Mouse (Mus musculus) thymus, adult 2 months (tissue): Measurements from ENCODE around the gene Zfp60. TPM values are rescaled to one million over a fixed set of nuclear protein-coding genes. Genes with fewer than 3 reads are reported as not detected.

ENCODE experiments used
- DNase-seq: peaks from one replicate; pipeline ENCODE4 v3.0.0; 2021
- H3K27ac ChIP-seq: fragments of 200-500 bp; 2 replicates; pipeline ENCODE4 v1.5.1; 2012; ENCODE audit warnings: low read length, control low read depth; ENCODE audit not compliant: control insufficient read depth, insufficient read depth
- H3K27me3 ChIP-seq: fragments of 200-500 bp; 2 replicates; pipeline ENCODE4 v1.6.1; 2012; ENCODE audit warnings: mild to moderate bottlenecking, low read length, moderate library complexity, mixed read lengths; ENCODE audit not compliant: control insufficient read depth, insufficient read depth
- H3K36me3 ChIP-seq: fragments of 200-500 bp; 2 replicates; pipeline ENCODE4 v1.6.1; 2012; ENCODE audit warnings: mild to moderate bottlenecking, low read length, moderate library complexity; ENCODE audit not compliant: control insufficient read depth, insufficient read depth
- H3K4me1 ChIP-seq: fragments of 200-500 bp; replicated peaks from 2 replicates; pipeline ENCODE4 v1.6.1; 2012; ENCODE audit warnings: low read length; ENCODE audit not compliant: control insufficient read depth, insufficient read depth
- H3K4me3 ChIP-seq: fragments of 200-500 bp; 2 replicates; pipeline ENCODE4 v1.5.1; 2012; ENCODE audit warnings: mild to moderate bottlenecking, low read length, control low read depth, moderate library complexity; ENCODE audit not compliant: control insufficient read depth, insufficient read depth
- CTCF ChIP-seq: fragments of 200-500 bp; IDR thresholded peaks from 2 replicates; pipeline ENCODE4 v1.5.1; 2012; ENCODE audit warnings: mild to moderate bottlenecking, control low read depth, low read length, moderate library complexity, borderline replicate concordance; ENCODE audit not compliant: control insufficient read depth, poor library complexity, insufficient read depth; ENCODE audit errors: extremely low read depth
- POLR2A ChIP-seq: fragments of 200-500 bp; IDR thresholded peaks from 2 replicates; pipeline ENCODE4 v1.6.1; 2012; ENCODE audit warnings: mild to moderate bottlenecking, low read length, control low read depth, moderate library complexity; ENCODE audit not compliant: control insufficient read depth, poor library complexity, insufficient read depth; ENCODE audit errors: extremely low read depth
- WGBS: fragments of 180-500 bp; shearing (Covaris S2); methylation state at CpG from one replicate; pipeline ENCODE4 v1.1.7; 2018; 5-methylcytosine and 5-hydroxymethylcytosine counted together
- polyA plus RNA-seq: library from polyadenylated mRNA; depleted of rRNA; stranded (reverse); fragments of >200 nt; gene quantifications from 2 replicates; pipeline ENCODE4 v1.2.3, GENCODE M21; 2012; rRNA removed

The Zfp60 gene
- polyA plus RNA-seq = 2.5 and 2.6 TPM in 2 replicates

DNA sequence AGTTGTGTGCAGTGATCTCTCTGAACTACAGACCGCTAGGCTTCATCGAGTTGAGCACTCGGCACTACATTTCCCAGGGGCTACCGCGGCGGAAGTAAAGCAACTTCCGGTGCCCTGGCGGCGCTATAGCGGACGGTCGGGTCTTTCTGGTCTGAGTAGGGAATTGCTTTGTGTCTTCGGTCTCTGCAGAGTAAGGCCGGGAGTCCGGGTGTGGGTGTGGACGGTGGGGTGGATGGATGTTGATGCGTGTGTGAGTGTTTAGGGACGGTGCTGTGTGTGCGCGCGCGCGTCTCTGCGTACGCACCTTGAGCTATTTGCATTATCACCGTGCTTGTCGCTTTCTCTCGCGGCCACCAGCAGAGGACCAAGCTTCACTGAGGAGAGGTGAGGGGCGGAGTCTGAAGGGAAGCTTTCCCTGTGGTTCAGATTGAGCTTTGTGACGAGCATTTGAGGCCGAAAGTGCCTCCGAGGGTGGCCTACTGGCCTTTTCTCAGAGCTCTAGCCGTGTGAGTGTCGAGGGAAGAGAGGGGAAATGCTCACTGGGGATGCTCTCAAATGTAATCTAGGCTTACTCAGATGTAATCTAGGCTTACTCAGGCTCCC, at the start of gene Zfp60:
Zfp60 (plus strand) TSS at position 109 of the 603 bp plus-strand sequence.
- Histone ChIP-seq H3K27me3 (no peaks in the 10 kb centered on the region), H3K4me3 (peak within 1 kb of the TSS; percentile 97), H3K27ac (peak within 1 kb of the TSS; percentile 70), H3K4me1 (peaks cover 3% of the 10 kb centered on the region; the same call in 1 of the 2 replicates), H3K36me3 (no peaks in the 10 kb centered on the region)
- under 1% methylated on average over 35 of the region's 35 CpGs for WGBS
- TF ChIP-seq CTCF (peak; percentile 64; the same call in 1 of the 2 replicates), POLR2A (peak; percentile 37; the same call in 1 of the 2 replicates)
- DNase-seq = peak; percentile 84

DNA sequence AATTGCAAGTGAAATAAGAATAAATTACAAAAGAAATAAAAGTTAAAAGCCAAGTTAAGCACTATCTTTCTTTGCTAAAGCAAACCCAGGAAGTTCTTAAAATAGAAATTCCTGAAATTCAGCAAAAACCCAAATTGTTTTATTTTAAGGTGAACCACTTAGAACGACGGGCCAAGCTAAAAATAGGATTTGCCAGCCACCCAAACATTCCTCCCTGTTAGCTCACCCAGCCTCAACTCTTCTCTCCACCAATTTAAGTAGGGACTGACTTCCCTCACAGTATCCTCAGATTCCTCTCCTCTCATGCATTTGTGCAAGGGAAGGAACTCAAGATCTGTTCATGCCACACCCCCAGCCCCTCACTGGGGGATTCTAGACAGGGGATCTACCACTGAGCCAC, 48.0 kb upstream of the Zfp60 start:
- DNase-seq = no peak
- WGBS = 14% methylated on average over 2 of the region's 2 CpGs
- H3K36me3 ChIP-seq = no peaks in the 10 kb centered on the region
- TF ChIP-seq CTCF (no peak), POLR2A (no peak)
- peaks cover 2% of the 10 kb centered on the region for H3K4me1 ChIP-seq
- H3K27ac ChIP-seq = no peak overlapping the region
- no peaks in the 10 kb centered on the region; the same call in 1 of the 2 replicates for H3K27me3 ChIP-seq
- no peak overlapping the region for H3K4me3 ChIP-seq

DNA sequence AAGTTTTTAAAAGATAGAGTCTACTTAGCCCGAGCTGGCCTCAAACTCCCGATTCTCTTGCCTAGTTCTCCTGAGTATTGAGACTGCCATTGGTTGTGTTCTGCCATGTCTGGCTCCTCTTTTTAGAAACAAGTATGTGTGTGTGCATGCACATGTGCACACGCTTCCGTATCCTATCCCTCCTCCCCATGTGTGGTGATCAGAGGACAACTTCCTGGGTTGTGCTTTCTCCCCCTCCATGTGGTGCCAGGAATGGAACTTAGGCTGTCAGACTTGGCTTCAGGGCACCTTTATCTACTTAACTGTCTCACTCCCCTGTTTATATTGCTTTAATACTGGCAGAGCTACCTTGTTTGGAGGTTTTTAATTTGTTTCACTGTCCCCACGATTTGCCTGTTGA, 46.0 kb upstream of the Zfp60 start:
- peaks cover 7% of the 10 kb centered on the region for H3K4me1 ChIP-seq
- no peak for DNase-seq
- 37% methylated on average over 5 of the region's 5 CpGs for WGBS

GRCm38 (mm10) chr7:27685681-27686080, 45.5 kb upstream of the Zfp60 start:
- no peaks in the 10 kb centered on the region; the same call in 1 of the 2 replicates for H3K27me3 ChIP-seq
- no peaks in the 10 kb centered on the region for H3K36me3 ChIP-seq
- H3K4me3 ChIP-seq = no peak overlapping the region
- peaks cover 7% of the 10 kb centered on the region for H3K4me1 ChIP-seq
- DNase-seq = no peak
- no peak for TF ChIP-seq POLR2A
- no peak for TF ChIP-seq CTCF
- H3K27ac ChIP-seq = no peak overlapping the region
- WGBS = 2% methylated on average over 6 of the region's 6 CpGs

More for the DNA sequence above, 46.0 kb upstream of the Zfp60 start:
- no peak overlapping the region for H3K27ac ChIP-seq
- no peak for TF ChIP-seq CTCF
- no peak for TF ChIP-seq POLR2A
- no peaks in the 10 kb centered on the region; the same call in 1 of the 2 replicates for H3K27me3 ChIP-seq
- no peaks in the 10 kb centered on the region for H3K36me3 ChIP-seq
- no peak overlapping the region for H3K4me3 ChIP-seq

GRCm38 (mm10) chr7:27687043-27687442, 44.1 kb upstream of the Zfp60 start:
- peaks cover 7% of the 10 kb centered on the region for H3K4me1 ChIP-seq
- H3K36me3 ChIP-seq = no peaks in the 10 kb centered on the region
- H3K27me3 ChIP-seq = no peaks in the 10 kb centered on the region; the same call in 1 of the 2 replicates
- no peak overlapping the region for H3K4me3 ChIP-seq
- DNase-seq = no peak
- no peak overlapping the region for H3K27ac ChIP-seq
- 86% methylated on average over 1 of the region's 1 CpGs for WGBS
- TF ChIP-seq POLR2A (no peak), CTCF (no peak)

DNA sequence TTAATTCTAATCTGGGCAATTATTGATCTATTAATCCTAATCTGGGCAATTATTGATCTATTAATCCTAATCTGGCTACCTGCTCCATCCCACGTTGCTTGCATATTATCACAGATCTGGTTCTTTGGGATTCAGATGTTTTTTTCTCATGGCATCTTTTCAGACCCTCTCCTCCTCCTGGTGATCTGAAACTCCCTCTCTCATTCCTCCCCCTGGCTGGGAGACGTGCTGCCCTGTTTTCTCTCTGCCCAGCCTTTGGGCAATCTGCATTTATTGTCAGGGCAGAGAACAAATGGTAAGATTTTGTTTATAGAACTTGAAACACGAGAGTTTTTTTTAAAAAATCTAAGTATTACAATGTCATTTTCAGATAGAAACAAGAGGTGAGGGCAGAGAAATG, 43.4 kb upstream of the Zfp60 start:
- Histone ChIP-seq H3K4me3 (no peak overlapping the region), H3K27ac (no peak overlapping the region), H3K27me3 (no peaks in the 10 kb centered on the region; the same call in 1 of the 2 replicates), H3K36me3 (no peaks in the 10 kb centered on the region), H3K4me1 (peaks cover 7% of the 10 kb centered on the region)
- 82% methylated on average over 3 of the region's 3 CpGs for WGBS
- no peak for DNase-seq
- TF ChIP-seq CTCF (no peak), POLR2A (no peak)
